Mouse (Mus musculus) c-Kit-positive CD71-positive TER-119-negative erythroid progenitor cells, embryonic 14.5 days (primary cell): ENCODE results near the gene Pigf.

Experiments used
- DNase-seq: peaks from one replicate; pipeline ENCODE4 v3.0.0-alpha.2; 2013; ENCODE audit warnings: low read depth

Pigf gene

GRCm38 (mm10) chr17:87036141-87037073 lies 11.2 kb upstream of the Pigf start:
- peak; percentile 34 for DNase-seq

GRCm38 (mm10) chr17:87024491-87025242 lies 539 bp downstream of the Pigf start:
- peak; percentile 10 for DNase-seq

- DNase-seq, result no peak
Observed at GRCm38 (mm10) chr17:87019692-87020091, 5.5 kb downstream of the Pigf start.

- no peak for DNase-seq
Observed at GRCm38 (mm10) chr17:87011301-87012019, 13.7 kb downstream of the Pigf start.

GRCm38 (mm10) chr17:87008950-87009349 lies 16.3 kb downstream of the Pigf start:
- DNase-seq, result no peak

- no peak for DNase-seq
Observed at GRCm38 (mm10) chr17:86997323-86997722, 27.9 kb downstream of the Pigf start.

GRCm38 (mm10) chr17:86991306-86991705 lies 33.9 kb downstream of the Pigf start:
- DNase-seq, result no peak

- DNase-seq, result no peak
Observed at GRCm38 (mm10) chr17:86988601-86989184, 36.5 kb downstream of the Pigf start.

GRCm38 (mm10) chr17:86988161-86988560 lies 37.0 kb downstream of the Pigf start:
- DNase-seq, result no peak

- DNase-seq, result no peak
Observed at GRCm38 (mm10) chr17:86986449-86987138, 38.6 kb downstream of the Pigf start.

GRCm38 (mm10) chr17:86982497-86982896 lies 42.7 kb downstream of the Pigf start:
- no peak for DNase-seq

- DNase-seq, result no peak
Observed at GRCm38 (mm10) chr17:86981701-86982100, 43.5 kb downstream of the Pigf start.

- DNase-seq, result no peak
Observed at GRCm38 (mm10) chr17:86981205-86981604, 44.0 kb downstream of the Pigf start.

- no peak for DNase-seq
Observed at GRCm38 (mm10) chr17:86978496-86978895, 46.7 kb downstream of the Pigf start.

GRCm38 (mm10) chr17:86976387-86976786 lies 48.8 kb downstream of the Pigf start:
- DNase-seq, result no peak

- DNase-seq, result no peak
Observed at GRCm38 (mm10) chr17:86973097-86973496, 52.1 kb downstream of the Pigf start.

GRCm38 (mm10) chr17:86971860-86972259 lies 53.3 kb downstream of the Pigf start:
- no peak for DNase-seq

- DNase-seq, result no peak
Observed at GRCm38 (mm10) chr17:86971036-86971435, 54.2 kb downstream of the Pigf start.

GRCm38 (mm10) chr17:86970026-86970750 lies 55.0 kb downstream of the Pigf start:
- no peak for DNase-seq

GRCm38 (mm10) chr17:86969582-86969981 lies 55.6 kb downstream of the Pigf start:
- DNase-seq, result no peak

- no peak for DNase-seq
Observed at GRCm38 (mm10) chr17:86968581-86968980, 56.6 kb downstream of the Pigf start.
